In genomic region chr17:48281739-48282085, GRCm38 (mm10) we compare ENCODE assay signal across 9 mouse cellular contexts. TPM values are rescaled to one million over a fixed set of nuclear protein-coding genes. Genes with fewer than 3 reads are reported as not detected.
A peak's percentile ranks its signal among the peaks of the same experiment; 100 is the strongest.
DNase-seq lines count a peak whose midpoint lies in the region; ATAC-seq lines count a peak whose summit lies in the region.
"Had no signal": no experiment of that assay in that cellular context is flagged by ENCODE, and none has a peak within 500 bp of the region (broad histone marks: within the 10 kb centered on the region; RNA-seq: fewer than 3 reads in every experiment).

No protein-coding gene starts in this region.

- 6% methylated on average over 3 of the region's 3 CpGs for WGBS in heart, embryonic 11.5 days (ENCODE audit: insufficient replicate concordance)
- 3% methylated on average over 3 of the region's 3 CpGs for WGBS in hindbrain, embryonic 10.5 days

- 0 out of 2 replicates have a peak, but pooled peaks cover 2% of the 10 kb centered on the region for H3K4me1 ChIP-seq in heart, embryonic 11.5 days (ENCODE audit: control insufficient read depth, insufficient read depth, low read length)
- H3K4me1 ChIP-seq in hindbrain, embryonic 10.5 days (replicated peaks) = peaks cover 21% of the 10 kb centered on the region

- H3K4me2 ChIP-seq in heart, embryonic 11.5 days = peak overlapping the region; percentile 60

- no peaks in the 10 kb centered on the region for H3K27me3 ChIP-seq in heart, embryonic 11.5 days (ENCODE audit: control insufficient read depth, insufficient read depth, low read length)
- no peaks in the 10 kb centered on the region for H3K27me3 ChIP-seq in hindbrain, embryonic 10.5 days (ENCODE audit: insufficient read depth, poor library complexity, severe bottlenecking)

- H3K4me3 ChIP-seq in heart, embryonic 11.5 days (ENCODE audit: low read depth, low read length) = peak overlapping the region; percentile 34
- peak overlapping the region; percentile 49 for H3K4me3 ChIP-seq in hindbrain, embryonic 10.5 days

- H3K9ac ChIP-seq in heart, embryonic 11.5 days (ENCODE audit: low read depth, low read length) = peak overlapping the region; percentile 68

- no peaks in the 10 kb centered on the region for H3K9me3 ChIP-seq in heart, embryonic 11.5 days (replicated peaks; ENCODE audit: control insufficient read depth, low read length)
- H3K9me3 ChIP-seq in hindbrain, embryonic 10.5 days = no peaks in the 10 kb centered on the region

- DNase-seq in heart, postnatal 36 days = no peak
- peak; percentile 58 for DNase-seq in ZHBTc4 (ENCODE audit: low read depth, low spot score)
- DNase-seq in hindbrain, embryonic 10.5 days (ENCODE audit: low spot score) = peak; percentile 54
- peak; percentile 17 for DNase-seq in mesoderm, embryonic 11.5 days (ENCODE audit: low read depth, low spot score)
- DNase-seq in urinary bladder, postnatal 10 days (ENCODE audit: low spot score) = no peak
- DNase-seq in ovary, postnatal 36 days (ENCODE audit: low spot score) = no peak
- no peak for DNase-seq in cerebellum, adult 11 months

- no peak for ATAC-seq in heart, embryonic 11.5 days (replicated peaks; ENCODE audit: insufficient number of reproducible peaks, low FRiP score, low TSS enrichment)

- H3K36me3 ChIP-seq in heart, embryonic 11.5 days (ENCODE audit: control insufficient read depth, insufficient read depth, low read length) = no peaks in the 10 kb centered on the region
- no peaks in the 10 kb centered on the region for H3K36me3 ChIP-seq in hindbrain, embryonic 10.5 days

- no peak overlapping the region for H3K27ac ChIP-seq in heart, embryonic 11.5 days (ENCODE audit: low read depth, low read length)
- peak overlapping the region; percentile 89 for H3K27ac ChIP-seq in hindbrain, embryonic 10.5 days

- intact Hi-C loops in heart, postnatal 36 days (cut with DNase I) = no loop called here

RNA-seq across cellular contexts. Expression of gene Treml2, which starts 17.6 kb away (rescaled TPM):
- polyA plus RNA-seq in heart, embryonic 11.5 days (2014; fragmentation: Nextera tagmentation; extraction: Ambion mirVana) = 0.66 and 0.79 TPM in 2 replicates
- total RNA-seq in heart, postnatal 36 days (2021) = under 1 TPM; 0.58 to 0.62 TPM
- polyA plus RNA-seq in hindbrain, embryonic 10.5 days (2016; fragmentation: Nextera tagmentation; extraction: Ambion mirVana) = 0.30 and 0.47 TPM in 2 replicates

RNA-seq across cellular contexts. Expression of gene Treml4, which starts 17.6 kb away (rescaled TPM):
- 0.69 and 0.79 TPM in 2 replicates for polyA plus RNA-seq in heart, embryonic 11.5 days (2014; fragmentation: Nextera tagmentation; extraction: Ambion mirVana)
- total RNA-seq in heart, postnatal 36 days (2021) = under 1 TPM in 1 of 2 experiments, not detected in 1; 0.19 TPM
- not detected in 2 replicates for polyA plus RNA-seq in hindbrain, embryonic 10.5 days (2016; fragmentation: Nextera tagmentation; extraction: Ambion mirVana)

RNA-seq across cellular contexts. Expression of gene Trem3, which starts 34.1 kb away (rescaled TPM):
- not detected in 2 replicates for polyA plus RNA-seq in heart, embryonic 11.5 days (2014; fragmentation: Nextera tagmentation; extraction: Ambion mirVana)
- not detected for total RNA-seq in heart, postnatal 36 days (2021)
- not detected in 2 replicates for polyA plus RNA-seq in hindbrain, embryonic 10.5 days (2016; fragmentation: Nextera tagmentation; extraction: Ambion mirVana)
- polyA plus RNA-seq: gonadal fat pad, adult 2 months had no signal

RNA-seq across cellular contexts. Expression of gene B430306N03Rik, which starts 34.2 kb away (rescaled TPM):
- polyA plus RNA-seq in heart, embryonic 11.5 days (2014; fragmentation: Nextera tagmentation; extraction: Ambion mirVana) = 0.30 TPM in 1 of 2 replicates, not detected in the other
- total RNA-seq in heart, postnatal 36 days (2021) = under 1 TPM; 0.17 to 0.41 TPM
- 0.10 and 0.15 TPM in 2 replicates for polyA plus RNA-seq in hindbrain, embryonic 10.5 days (2016; fragmentation: Nextera tagmentation; extraction: Ambion mirVana)

RNA-seq across cellular contexts. Expression of gene Trem1, which starts 49.1 kb away (rescaled TPM):
- 0.13 and 0.20 TPM in 2 replicates for polyA plus RNA-seq in heart, embryonic 11.5 days (2014; fragmentation: Nextera tagmentation; extraction: Ambion mirVana)
- not detected for total RNA-seq in heart, postnatal 36 days (2021)
- polyA plus RNA-seq in hindbrain, embryonic 10.5 days (2016; fragmentation: Nextera tagmentation; extraction: Ambion mirVana) = 0.06 TPM in 1 of 2 replicates, not detected in the other

Comparison
In these comparisons a context has a peak if more than half of its experiments do, and no peak if none do; other contexts are left out.
1. DNase-seq: peak in ZHBTc4 (single experiment), hindbrain, embryonic 10.5 days (single experiment) and mesoderm, embryonic 11.5 days (single experiment); none in heart, postnatal 36 days (0 of 2), urinary bladder, postnatal 10 days (single experiment), ovary, postnatal 36 days (single experiment) and cerebellum, adult 11 months (single experiment).